Mouse (Mus musculus): ENCODE measurements around the gene Gm14632.
"Not testable (repeated sequence)": the region's sequence is repeated elsewhere in the genome, so short reads cannot be mapped to it uniquely, and the experiment has no call there.

The Gm14632 gene

DNA sequence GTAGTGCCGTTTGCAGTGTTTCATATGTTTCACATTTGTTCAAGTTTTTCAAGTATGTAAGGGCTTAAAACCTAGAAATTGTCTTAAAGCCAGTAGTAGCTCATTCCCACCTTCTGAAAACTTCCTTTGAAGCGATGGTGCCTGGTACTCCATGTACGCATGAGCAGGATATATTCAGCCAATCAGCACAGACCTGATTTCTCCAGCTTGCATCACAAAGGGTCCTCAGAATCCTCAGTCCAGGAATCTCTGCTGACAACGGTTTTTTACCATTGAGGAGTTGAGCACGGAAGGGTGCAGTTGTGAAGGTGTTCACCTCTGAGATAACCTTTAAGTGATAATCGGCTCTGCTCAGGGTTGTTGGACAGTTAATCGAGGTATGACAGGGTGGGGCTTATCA is at the start of gene Gm14632:
Gene Gm14632, plus strand, starts transcription at position 301 of the 400 bp plus-strand sequence.
- not testable (repeated sequence) for DNase-seq (ENCODE audit: low spot score in 2 of 2)

Measured in thymus, postnatal 10 days (tissue).